Mouse (Mus musculus) retina, postnatal 7 days (tissue): ENCODE results near the gene Ltk.

Experiments used
- DNase-seq: peaks from one replicate; pipeline ENCODE4 v3.0.0-alpha.2; 2012; ENCODE audit warnings: low read depth, low spot score

The Ltk gene

GRCm38 (mm10) chr2:119703171-119703570 lies 57.1 kb downstream of the Ltk start:
- no peak for DNase-seq
